8 mouse cellular contexts compared by ENCODE assay signal in genomic region chr4:130784755-130785154, GRCm38 (mm10). TPM values are rescaled to one million over a fixed set of nuclear protein-coding genes. Genes with fewer than 3 reads are reported as not detected.
DNase-seq lines count a peak whose midpoint lies in the region; ATAC-seq lines count a peak whose summit lies in the region.

No protein-coding gene starts in this region.

- H3K27ac ChIP-seq in midbrain, embryonic 10.5 days (replicated peaks): no peak overlapping the region
- no peak overlapping the region for H3K27ac ChIP-seq in midbrain, embryonic 15.5 days
- no peak overlapping the region for H3K27ac ChIP-seq in forebrain, embryonic 14.5 days (ENCODE audit: low read depth, low read length)

- no peaks in the 10 kb centered on the region for H3K9me3 ChIP-seq in midbrain, embryonic 10.5 days (replicated peaks)
- H3K9me3 ChIP-seq in midbrain, embryonic 15.5 days: no peaks in the 10 kb centered on the region
- no peaks in the 10 kb centered on the region for H3K9me3 ChIP-seq in forebrain, embryonic 14.5 days (replicated peaks; ENCODE audit: control insufficient read depth, low read length)

- H3K4me3 ChIP-seq in midbrain, embryonic 10.5 days: no peak overlapping the region
- no peak overlapping the region for H3K4me3 ChIP-seq in midbrain, embryonic 15.5 days
- H3K4me3 ChIP-seq in forebrain, embryonic 14.5 days (ENCODE audit: low read depth, low read length): no peak overlapping the region

- peak; percentile 52 for DNase-seq in gastrocnemius, postnatal 14 days
- no peak for DNase-seq in gastrocnemius, adult 8-10 months (ENCODE audit: low spot score in 2 of 2)
- DNase-seq in midbrain, embryonic 10.5 days (ENCODE audit: low spot score): peak; percentile 43
- peak; percentile 71 for DNase-seq in R1 (ENCODE audit: low read depth, low spot score)
- peak; percentile 78 for DNase-seq in forebrain, embryonic 14.5 days (ENCODE audit: low spot score)
- peak; percentile 43 to 49 for DNase-seq in thymus, postnatal 36 days

- intact Hi-C loops in gastrocnemius, postnatal 14 days (cut with DNase I; ENCODE audit: low total_unique reads): loop anchor here (5.0 kb wide), 1 partner anchor 163 kb away; no protein-coding TSS in a partner anchor

- no peak for ATAC-seq in midbrain, embryonic 15.5 days (replicated peaks)
- peak; percentile 62; the same call in 1 of the 2 replicates for ATAC-seq in forebrain, embryonic 14.5 days
- peak; percentile 53 for ATAC-seq in megakaryocyte, adult 5-6 weeks (ENCODE audit: poor library complexity, severe bottlenecking)

- H3K4me2 ChIP-seq in midbrain, embryonic 15.5 days: no peak overlapping the region
- no peak overlapping the region for H3K4me2 ChIP-seq in forebrain, embryonic 14.5 days (ENCODE audit: low read length)

- H3K9ac ChIP-seq in midbrain, embryonic 15.5 days: no peak overlapping the region
- no peak overlapping the region for H3K9ac ChIP-seq in forebrain, embryonic 14.5 days (ENCODE audit: low read length)

- H3K27me3 ChIP-seq in midbrain, embryonic 10.5 days (ENCODE audit: low read depth, poor library complexity, severe bottlenecking): no peaks in the 10 kb centered on the region
- no peaks in the 10 kb centered on the region for H3K27me3 ChIP-seq in midbrain, embryonic 15.5 days (replicated peaks)
- H3K27me3 ChIP-seq in forebrain, embryonic 14.5 days (replicated peaks; ENCODE audit: control insufficient read depth, insufficient read depth, low read length): no peaks in the 10 kb centered on the region

- no peaks in the 10 kb centered on the region for H3K4me1 ChIP-seq in midbrain, embryonic 10.5 days
- peaks cover 3% of the 10 kb centered on the region; the same call in 1 of the 2 replicates for H3K4me1 ChIP-seq in midbrain, embryonic 15.5 days
- no peaks in the 10 kb centered on the region for H3K4me1 ChIP-seq in forebrain, embryonic 14.5 days (ENCODE audit: control insufficient read depth, insufficient read depth, low read length)

- 40% methylated on average over 4 of the region's 4 CpGs for WGBS in midbrain, embryonic 10.5 days
- whole genome bisulfite sequencing in midbrain, embryonic 15.5 days: 31% methylated on average over 4 of the region's 4 CpGs
- WGBS in forebrain, embryonic 14.5 days: 33% methylated on average over 4 of the region's 4 CpGs

- peaks cover 24% of the 10 kb centered on the region for H3K36me3 ChIP-seq in midbrain, embryonic 10.5 days
- 0 out of 2 replicates have a peak, but pooled peaks cover 3% of the 10 kb centered on the region for H3K36me3 ChIP-seq in midbrain, embryonic 15.5 days (replicated peaks)
- H3K36me3 ChIP-seq in forebrain, embryonic 14.5 days (ENCODE audit: control insufficient read depth, insufficient read depth, low read length): peaks cover 22% of the 10 kb centered on the region

RNA-seq across cellular contexts. Expression of gene Sdc3, which starts 7.6 kb away (rescaled TPM):
- total RNA-seq in gastrocnemius, postnatal 14 days (2021): 10 to 100 TPM; 23.3 to 25.2 TPM
- 10 to 100 TPM in 1 of 4 experiments, 1 to 10 TPM in 3; 5.6 to 10.9 (median 6.7) TPM for total RNA-seq in gastrocnemius, adult 8-10 months (2022)
- polyA plus RNA-seq in midbrain, embryonic 10.5 days (2016; fragmentation: Nextera tagmentation; extraction: Ambion mirVana): 21.3 and 28.5 TPM in 2 replicates
- 180 and 186 TPM in 2 replicates for polyA plus RNA-seq in midbrain, embryonic 15.5 days (2015; fragmentation: Nextera tagmentation; extraction: Ambion mirVana)
- polyA plus RNA-seq in forebrain, embryonic 14.5 days (2014; fragmentation: Nextera tagmentation; extraction: Ambion mirVana): 47.6 and 61.2 TPM in 2 replicates
- 22.6 and 31.3 TPM in 2 replicates for total RNA-seq in megakaryocyte, adult 5-6 weeks (2015)
- total RNA-seq in megakaryocyte, adult 5-6 weeks (2017): 13.6 and 20.2 TPM in 2 replicates

Comparison
In these comparisons a context has a peak if more than half of its experiments do, and no peak if none do; other contexts are left out.
1. DNase-seq: peak in gastrocnemius, postnatal 14 days (single experiment), midbrain, embryonic 10.5 days (single experiment), R1 (single experiment), forebrain, embryonic 14.5 days (single experiment) and thymus, postnatal 36 days (2 of 2); none in gastrocnemius, adult 8-10 months (0 of 2).